Mouse (Mus musculus) urinary bladder, postnatal 10 days (tissue): ENCODE results near the gene Caskin1.

ENCODE experiments used
- DNase-seq: peaks from one replicate; pipeline ENCODE4 v3.0.0; 2022; ENCODE audit warnings: low spot score

The Caskin1 gene

DNA sequence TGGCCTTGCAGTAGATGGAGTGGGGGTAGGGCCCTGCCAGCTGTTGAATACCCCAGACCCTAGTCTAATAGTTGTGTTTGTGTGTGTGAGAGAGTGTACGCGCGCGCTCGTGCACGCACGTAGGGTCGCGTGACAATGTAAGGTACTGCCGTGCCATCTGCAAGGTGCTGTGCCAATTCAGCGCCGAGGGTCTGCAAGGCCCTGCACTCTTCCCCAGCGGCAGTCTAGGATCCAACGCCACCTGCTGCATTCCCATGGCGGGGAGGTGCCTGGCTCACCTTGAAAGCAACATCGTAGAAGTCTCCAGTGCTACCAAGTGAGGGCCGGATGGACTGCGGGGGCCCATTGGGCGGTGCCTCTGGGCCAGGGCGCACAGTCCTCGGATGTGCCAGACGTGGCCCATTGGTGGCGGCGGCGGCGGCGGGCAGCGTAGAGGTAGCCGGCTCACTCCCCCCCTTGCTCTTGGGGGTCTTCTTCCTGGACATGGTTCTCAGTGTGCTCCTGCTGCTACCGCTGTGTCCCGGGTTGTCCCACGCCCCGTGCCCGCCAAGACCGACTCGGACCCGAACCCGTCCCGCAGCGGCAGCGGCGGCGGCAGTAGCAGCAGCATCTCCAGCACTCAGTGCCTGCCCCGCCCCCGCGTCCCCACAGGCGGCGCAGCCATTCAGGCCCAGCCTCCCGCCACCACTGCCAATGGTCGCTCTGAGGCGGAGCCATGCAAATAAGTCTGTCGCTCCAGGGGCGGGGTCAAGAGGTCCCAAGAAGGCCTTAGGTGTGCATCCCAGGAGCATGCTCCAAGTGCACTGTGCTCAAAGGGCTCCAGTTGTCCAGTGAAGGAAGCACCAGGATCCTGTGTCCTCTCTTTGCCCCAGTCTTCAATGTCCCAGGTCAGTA lies 44.9 kb downstream of the Caskin1 start:
- DNase-seq = peak; percentile 43

DNA sequence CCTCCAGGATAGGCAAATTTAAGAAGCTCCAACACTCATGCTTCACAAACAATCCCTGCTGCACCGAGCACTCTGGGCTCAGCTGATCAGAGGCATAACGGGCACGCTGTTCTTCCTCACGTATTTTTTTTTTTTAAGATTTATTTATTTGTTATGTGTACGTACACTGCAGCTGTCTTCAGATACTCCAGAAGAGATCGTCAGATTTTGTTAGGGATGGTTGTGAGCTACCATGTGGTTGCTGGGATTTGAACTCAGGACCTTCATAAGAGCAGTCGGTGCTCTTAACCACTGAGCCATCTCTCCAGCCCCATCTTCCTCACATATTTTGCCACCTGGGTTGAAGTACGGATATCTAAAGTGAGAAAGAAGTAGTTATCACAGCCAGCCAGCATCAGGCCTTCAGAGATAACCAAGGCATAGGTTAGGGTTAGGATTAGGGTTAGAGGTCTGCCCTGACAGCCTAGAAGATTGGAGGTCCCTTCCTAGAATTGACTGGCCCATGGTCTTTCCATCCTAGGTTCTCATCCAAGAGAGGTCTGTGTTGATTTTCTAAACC lies 45.8 kb downstream of the Caskin1 start, which contains the start of gene Rab26:
Rab26 (minus strand) TSS at position 51 of the 559 bp plus-strand sequence.
- DNase-seq = no peak

DNA sequence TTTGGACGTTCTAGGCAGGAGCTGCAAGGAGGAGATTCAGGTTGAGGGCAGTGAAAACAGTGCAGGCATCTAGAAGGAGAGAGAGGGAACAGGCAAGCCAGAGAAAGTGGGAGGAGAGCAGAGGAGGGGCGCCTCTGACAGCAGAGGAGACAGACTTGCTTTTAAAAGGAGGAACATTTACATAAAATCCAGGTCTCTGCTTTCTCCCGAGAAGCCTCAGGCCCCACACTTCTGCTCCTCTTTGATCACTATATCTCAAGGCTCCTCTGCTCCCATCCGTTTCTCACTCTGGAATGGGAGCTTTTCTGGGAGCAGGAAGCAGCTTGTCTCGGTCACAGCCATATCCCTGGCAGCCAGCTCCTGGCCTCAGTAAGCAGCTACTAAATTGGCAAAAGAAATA lies 46.9 kb downstream of the Caskin1 start:
- no peak for DNase-seq

DNA sequence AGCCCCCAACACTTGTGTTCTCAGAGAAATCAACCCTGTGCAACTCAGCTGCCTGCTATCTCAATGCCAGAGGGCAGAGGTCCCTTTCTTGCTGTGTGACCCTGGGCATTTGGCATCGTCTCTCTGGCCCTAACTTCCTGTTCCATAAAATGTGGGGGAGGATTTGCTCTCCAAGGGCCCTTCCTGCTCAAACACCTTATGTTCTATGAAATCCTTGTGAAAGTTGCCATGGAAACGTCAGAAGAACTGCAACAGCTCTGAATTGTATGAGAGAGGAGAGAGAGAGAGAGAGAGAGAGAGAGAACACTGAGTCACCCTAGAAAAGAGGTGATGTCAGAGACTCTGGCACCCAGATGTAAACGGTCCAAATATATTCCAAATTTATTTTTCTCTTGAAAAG lies 49.1 kb downstream of the Caskin1 start:
- DNase-seq = no peak

DNA sequence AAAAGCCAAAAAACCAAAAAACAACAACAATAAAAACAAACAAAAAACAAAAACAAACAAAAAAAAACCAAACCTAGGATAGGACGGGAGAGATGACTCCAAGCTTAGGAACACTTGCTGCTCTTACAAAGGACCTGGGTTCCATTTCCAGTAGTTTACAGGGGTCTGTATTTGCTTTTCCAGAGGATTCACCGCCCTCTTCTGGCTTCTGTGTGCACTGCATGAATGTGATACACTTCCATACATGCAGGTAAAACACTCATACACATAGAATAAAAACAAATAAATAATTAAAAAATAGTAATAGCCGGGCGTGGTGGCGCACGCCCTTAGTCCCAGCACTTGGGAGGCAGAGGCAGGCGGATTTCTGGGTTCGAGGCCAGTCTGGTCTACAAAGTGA lies 50.5 kb downstream of the Caskin1 start:
- DNase-seq = no peak

DNA sequence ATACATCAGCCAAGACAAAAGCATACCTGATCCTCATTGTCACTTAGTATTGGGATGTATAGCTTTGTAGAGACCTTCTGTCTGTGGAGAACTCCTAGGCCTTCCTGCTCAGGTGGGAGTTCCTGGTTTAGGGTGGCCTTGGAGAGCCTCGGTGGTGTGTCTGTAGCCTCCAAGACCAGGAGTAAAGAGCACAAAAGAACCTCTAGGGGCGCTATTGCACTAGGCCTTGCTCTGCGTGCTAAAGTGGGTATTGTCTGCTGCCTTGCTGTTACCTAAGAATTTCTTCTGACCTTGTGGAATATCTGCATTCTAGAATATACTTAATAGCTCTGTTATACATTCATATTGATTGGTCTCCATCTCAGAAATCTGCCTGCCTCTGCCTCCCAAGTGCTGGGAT lies 52.0 kb downstream of the Caskin1 start:
- no peak for DNase-seq

DNA sequence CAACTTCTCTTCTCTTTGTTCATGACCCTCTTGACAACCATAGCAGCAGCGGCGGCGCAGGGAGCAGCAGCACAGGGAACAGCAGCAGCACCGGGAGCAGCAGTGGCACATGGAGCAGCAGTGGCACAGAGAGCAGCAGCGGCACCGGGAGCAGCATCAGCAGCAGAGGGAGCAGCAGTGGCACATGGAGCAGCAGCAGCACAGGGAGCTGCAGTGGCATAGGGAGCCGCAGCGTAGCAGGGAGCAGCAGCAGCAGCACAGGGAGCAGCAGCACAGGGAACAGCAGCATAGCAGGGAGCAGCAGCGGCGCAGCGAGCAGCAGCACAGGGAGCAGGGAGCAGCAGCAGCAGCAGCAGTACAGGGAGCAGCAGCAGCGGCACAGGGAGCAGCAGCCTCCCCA lies 56.2 kb downstream of the Caskin1 start:
- DNase-seq = no peak

DNA sequence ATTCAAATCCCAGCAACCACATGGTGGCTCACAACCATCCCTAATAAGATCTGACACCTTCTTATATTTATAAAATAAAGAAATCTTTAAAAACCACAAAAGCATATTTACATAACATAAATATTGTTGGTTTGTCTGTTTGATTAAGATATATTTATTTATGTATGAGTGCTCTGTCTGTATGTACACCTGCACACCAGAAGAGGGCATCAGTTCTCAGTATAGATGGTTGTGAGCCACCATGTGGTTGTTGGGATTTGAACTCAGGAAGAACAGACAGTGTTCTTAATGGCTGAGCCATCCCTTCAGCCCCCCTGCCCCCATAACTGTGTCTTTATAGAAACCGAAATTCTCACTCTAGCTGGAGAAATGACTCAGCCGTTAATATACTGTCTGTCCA lies 56.8 kb downstream of the Caskin1 start:
- DNase-seq = no peak

DNA sequence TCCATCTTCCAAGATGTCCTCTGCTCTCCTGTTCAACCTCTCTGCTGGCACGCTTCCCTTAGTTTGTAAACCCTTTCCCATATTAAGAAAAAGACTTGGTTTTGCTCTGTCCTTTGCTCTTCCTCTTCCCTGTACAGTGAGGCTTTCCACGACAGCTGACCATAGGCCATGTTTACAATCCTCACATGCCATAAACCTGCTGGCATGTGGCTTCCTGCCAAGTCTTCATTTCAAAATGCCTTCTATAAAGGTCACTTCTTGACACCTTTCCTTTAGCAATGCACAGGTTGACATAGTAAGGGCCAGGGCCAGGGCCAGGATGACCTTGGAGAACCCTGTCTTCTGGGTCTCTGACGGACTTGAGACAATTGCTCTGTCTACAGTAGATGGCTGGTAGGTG lies 57.8 kb downstream of the Caskin1 start:
- DNase-seq = no peak

DNA sequence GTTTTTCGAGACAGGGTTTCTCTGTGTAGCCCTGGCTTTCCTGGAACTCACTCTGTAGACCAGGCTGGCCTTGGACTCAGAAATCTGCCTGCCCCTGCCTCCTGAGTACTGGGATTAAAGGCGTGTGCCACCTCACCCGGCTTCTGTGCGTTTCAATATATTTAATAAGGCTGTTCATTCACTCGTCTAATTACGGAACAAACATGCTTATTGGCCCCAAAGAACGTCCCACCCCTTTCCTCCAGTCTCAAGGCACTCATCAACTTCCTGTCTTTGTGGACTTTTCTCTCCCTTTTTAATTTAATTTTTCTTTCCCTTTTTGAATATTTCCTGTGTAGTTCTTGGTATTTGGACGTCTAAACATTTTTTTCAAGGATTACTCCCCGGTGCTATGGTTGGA lies 60.0 kb downstream of the Caskin1 start:
- no peak for DNase-seq

DNA sequence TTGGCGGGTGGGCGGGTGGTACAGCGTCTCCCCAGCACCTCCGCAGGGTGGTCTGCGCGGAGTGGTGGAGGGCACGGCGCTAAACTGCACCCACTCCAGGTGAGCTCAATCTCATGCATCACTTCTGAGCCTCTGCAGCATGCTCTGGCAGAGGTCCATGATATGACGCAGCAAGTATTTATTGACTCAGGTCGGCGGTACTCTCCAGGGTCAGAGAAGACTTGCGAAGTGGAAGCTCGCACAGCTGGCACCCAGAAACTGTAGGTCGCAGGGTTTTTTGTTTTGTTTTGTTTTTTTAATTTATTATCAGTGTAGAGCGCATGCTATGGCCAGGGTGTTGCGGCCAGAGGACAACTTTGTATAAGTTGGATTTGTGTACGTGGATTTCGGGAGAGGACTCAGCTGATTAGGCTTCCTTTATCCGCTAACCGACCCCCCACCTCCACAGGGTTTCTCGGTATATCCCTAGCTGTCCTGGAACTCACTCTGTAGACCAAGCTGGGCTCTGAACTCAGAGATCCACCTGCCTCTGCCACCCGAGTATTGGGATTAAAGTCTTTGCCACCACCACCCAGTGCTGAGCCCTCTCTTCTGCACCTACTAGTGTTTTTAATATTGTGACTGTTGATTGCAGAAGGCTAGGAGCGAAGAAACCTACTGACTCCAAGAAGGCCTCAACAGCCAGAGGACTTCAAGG lies 60.7 kb downstream of the Caskin1 start:
- DNase-seq = no peak

DNA sequence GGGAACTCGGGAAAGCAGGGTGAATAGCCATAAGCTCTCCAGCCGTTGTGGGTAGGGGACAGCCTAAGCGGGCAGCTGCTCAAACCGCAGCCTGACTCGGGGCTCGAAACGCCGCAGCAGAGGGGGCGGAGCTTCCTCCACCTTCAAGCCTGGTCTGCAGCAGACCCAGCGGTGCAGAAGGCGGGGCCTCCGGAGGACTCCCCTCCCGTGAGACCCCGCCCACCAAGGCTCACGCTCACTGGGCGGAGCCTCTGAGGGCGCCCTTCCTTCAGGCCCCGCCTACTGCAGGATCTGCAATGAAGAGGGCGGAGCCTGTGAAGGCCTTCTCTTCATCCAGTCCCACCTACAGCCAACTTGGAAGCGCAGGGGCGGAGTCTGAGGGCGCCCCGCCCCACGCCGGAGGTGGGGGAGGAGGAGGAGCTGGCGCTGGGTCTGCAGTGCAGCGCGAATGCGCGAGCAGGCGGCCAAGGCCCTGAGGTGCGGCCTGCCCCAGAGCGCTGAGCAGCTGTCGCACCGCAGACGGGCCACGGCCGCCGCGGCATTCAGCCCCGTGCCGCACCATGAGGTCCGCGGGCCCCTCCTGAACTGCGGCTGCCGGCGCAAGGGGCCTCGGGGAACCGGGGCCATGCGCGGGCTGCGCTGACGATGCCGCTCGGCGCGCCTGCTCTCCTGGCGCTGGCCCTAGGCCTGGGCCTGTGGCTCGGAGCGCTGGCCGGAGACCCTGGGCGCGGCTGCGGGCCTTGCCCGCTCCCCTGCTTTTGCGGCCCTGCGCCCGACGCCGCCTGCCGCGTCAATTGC lies 61.4 kb downstream of the Caskin1 start, which contains the start of gene Pkd1:
Pkd1 (plus strand) TSS at position 217 of the 798 bp plus-strand sequence.
- peak; percentile 92 for DNase-seq

DNA sequence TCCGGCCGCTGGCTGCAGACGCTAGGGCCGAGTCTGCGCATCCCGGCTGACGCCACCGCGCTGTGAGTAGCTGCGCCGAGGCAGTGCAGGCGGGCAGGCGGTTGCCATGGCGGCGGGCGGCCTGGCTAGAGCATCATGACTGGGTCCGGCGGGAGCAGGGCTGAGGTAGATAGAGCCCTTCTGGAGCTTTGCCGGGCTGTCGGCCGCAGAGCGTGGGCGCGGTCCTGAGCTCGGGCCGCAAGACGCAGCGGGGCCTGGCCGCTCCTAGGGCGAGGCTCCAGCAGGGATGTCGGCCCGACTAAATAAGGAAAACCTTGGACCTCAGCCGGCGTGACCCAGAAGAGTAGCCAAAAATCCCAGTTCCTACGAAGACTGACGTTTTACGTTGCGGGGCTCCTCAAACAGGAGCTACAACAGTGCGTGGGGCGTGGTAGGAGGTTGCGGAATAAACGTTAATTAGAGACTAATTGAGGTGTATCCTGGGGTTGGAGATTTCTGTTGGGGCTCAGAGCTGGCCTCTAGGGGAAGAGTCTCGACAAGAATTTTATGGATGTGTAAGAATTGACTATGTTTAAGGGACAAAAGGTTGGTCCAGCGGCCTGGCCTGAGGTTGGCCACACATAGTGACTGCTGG lies 62.1 kb downstream of the Caskin1 start:
- no peak for DNase-seq

DNA sequence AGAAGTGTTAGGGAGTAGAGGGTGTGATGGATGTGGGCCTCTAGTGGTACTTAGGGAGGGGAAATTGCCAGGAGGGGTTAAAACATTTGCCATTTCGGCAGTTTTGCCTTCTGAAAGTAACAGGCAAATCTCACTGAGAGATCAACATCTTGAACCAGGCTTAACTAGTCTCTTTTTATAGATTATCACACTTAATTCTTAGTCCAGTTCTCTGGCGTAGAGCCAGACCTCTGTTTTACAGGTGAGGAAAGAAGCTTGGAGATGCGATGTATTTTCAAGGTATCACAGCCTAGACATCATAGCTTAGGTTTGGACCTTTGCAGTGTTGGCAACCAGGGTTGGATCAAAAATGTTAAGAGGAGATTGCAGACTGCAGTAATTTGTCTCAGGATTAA lies 62.6 kb downstream of the Caskin1 start:
- no peak for DNase-seq

DNA sequence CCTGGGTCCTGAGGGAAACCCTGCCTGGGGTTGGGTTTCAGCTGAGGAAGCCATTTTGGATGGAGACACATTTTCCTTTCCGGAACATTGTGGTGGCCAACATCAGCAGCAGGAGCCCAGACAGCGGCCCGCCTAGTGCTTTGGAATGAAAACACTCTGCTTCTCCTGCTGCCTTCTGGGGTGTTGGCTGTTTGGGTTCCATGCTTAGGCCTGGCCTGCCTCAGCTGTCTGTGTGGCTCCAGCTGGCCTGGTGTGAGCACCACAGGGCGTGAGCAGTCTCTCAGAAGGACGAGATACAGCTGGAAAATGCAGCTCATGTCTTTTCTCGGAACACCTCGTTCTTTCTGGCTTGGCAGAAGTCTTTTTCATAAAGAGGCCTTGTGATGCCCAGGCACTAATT lies 68.7 kb downstream of the Caskin1 start:
- DNase-seq = no peak
